Mouse (Mus musculus) monocyte, adult 2 months (primary cell): Measurements from ENCODE around the gene Nrm.
"Not testable (repeated sequence)": the region's sequence is repeated elsewhere in the genome, so short reads cannot be mapped to it uniquely, and the experiment has no call there.

Experiments
- DNase-seq, 2 experiments: peaks; one replicate each; pipeline ENCODE4 v3.0.0; 2022; ENCODE audit warnings: low spot score in 2 of 2, low read depth in 1 of 2

The Nrm gene

DNA sequence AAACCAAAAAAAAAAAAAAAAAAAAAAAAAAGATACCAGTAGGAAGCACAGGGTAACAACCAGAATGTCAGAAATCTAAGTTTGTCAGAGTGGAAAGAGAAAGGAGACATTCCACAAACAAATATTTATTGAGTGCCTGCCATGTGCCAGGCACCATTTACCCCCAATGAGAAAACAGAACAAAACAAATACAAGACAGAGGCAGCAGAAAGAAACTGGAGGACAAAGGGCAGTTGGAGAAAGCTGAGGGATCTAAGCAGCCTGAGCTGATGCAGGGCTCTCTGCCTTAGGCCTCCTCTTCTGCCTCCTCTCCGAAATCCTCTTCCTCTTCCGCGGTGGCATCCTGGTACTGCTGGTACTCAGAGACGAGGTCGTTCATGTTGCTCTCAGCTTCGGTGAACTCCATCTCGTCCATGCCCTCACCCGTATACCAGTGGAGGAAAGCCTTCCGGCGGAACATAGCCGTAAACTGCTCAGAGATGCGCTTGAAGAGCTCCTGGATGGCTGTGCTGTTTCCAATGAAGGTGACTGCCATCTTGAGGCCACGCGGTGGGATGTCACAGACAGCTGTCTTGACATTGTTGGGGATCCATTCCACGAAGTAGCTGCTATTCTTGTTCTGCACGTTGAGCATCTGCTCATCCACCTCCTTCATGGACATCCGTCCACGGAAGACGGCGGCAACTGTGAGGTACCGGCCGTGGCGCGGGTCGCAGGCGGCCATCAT is 26.3 kb upstream of the Nrm start:
- DNase-seq, result no peak

DNA sequence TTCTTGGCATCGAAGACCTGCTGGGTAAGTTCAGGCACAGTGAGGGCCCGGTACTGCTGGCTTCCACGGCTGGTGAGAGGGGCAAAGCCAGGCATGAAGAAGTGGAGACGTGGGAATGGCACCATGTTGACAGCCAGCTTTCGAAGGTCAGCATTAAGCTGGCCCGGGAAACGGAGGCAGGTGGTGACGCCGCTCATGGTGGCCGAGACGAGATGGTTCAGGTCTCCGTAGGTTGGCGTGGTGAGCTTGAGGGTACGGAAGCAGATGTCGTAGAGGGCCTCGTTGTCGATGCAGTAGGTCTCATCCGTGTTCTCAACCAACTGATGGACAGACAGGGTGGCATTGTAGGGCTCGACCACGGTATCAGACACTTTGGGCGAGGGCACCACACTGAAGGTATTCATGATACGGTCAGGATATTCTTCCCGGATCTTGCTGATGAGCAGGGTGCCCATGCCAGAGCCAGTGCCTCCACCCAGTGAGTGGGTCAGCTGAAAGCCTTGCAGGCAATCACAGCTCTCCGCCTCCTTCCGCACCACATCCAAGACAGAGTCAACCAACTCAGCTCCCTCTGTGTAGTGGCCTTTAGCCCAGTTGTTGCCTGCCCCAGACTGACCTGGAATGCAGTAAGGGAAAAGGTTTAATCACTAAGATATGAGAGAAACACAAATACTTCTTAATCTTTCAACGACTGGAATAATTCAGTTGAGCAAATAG is 25.5 kb upstream of the Nrm start:
- no peak for DNase-seq

DNA sequence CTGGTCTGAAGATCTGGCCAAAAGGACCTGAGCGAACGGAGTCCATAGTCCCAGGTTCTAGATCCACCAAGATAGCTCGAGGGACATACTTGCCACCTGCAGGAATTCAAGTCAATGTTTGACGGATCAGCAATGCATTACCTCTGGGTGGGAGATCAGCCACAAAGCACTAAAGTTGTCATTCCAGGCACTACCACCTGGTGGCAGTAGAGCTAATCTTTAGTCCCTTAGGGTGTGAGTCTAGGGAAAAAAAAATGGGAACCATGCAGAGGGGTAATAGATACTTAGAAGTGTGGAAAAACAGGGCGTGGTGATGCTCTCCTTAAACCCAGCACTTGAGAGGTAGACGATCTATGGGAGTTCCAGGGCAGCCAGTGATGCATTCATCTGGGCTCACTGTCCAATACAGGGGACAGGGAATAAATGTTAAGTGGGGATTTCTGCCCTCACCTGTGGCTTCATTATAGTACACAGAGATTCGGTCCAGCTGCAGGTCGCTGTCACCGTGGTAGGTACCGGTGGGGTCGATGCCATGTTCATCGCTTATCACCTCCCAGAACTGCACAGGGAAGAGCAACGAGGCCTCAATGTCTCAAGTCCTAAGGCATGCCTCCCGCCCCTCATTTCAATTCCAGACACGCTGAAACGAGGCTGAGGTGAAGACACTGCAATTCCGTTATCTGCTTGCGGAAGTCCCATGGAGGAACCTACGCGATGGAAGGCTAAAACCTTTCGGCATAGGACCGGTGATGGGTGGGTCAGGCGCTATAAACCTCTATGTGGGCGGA is 24.7 kb upstream of the Nrm start:
- DNase-seq, result peak in 1 of 2 experiments; percentile 69

DNA sequence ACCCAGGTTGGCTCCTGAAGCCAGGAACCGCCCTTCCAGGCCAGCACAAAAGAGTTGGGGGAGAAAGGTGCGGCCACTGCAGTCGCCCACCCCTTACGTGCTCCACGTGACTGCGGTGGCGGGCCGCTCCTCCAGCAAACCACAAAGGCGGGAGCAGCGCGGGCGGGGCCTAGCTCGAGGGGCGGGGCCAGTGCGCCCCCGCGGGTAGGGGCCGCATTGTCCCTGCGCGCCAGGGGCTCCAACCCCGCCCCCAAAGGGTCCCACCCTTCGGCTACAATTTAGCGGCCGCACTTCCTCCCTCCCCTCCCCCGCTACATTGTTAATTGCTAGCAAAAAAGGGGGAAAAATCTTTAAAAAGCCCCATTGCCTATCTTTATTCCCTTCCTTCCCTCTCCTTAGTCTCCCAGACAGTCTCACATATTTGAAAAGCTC is 24.1 kb upstream of the Nrm start:
- DNase-seq, result no peak

DNA sequence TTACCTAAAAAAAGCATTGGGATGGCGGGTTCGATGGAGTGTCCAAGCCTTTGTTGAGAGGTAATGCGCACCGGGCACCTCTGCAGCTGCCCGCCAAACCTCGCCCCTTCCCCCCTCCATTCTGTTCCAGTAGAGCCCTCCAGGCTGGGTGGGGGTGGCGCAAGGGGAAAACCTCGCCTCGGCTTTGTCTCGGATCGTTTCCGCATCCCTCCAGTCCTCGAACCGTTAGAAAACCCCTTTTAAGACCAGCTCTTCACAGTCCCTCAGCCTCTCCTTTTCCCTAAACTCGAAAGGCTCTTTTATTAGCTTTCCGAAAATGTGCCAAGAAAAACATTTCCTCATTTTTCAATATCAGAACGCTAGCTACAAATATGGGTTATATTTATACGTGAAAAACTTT is 23.6 kb upstream of the Nrm start:
- DNase-seq, result no peak

DNA sequence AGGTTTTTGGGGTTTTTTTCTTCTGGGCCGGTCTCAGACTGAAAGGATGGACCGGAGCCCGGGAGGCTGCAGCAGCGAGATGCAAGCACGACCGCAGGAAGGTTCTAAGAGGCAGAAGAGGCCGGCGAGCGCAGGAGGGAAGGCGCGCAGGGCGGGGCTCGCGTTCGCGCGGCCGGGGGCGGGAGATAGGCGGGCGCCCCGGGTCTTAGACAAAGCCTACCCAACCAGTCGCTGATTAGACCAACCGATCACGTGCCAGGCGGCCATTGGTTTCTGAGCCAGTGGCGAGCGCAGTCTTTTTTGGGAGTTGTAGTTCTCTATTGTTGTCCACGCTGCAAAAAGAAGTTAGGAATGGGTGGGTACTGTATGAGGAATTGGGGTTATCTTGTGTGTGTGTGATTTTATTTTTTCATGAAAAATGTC is 23.0 kb upstream of the Nrm start, which contains the start of gene Tubb5:
Gene Tubb5 (minus strand): TSS at position 185 of the 423 bp plus-strand sequence.
- peak; percentile 85 for DNase-seq

DNA sequence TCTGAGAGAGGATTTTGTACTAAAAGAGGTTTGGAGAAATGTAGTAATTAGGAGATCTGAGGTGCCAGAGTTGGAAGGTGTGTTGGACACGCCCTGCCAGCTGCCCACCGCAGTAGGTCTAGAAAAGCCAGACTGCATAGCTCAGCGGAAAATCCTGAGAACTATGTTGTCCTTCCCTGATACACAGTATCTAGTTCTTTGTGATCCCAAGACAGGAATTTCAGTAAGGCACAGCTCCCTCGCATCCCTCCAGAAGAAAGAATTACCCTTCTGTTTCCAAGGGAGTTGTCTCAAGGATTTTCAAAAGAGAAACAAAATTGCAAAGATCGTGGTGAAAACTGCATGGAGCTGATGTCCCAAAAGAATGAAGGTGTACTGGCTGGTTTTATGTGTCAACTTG is 22.5 kb upstream of the Nrm start:
- DNase-seq, result no peak

DNA sequence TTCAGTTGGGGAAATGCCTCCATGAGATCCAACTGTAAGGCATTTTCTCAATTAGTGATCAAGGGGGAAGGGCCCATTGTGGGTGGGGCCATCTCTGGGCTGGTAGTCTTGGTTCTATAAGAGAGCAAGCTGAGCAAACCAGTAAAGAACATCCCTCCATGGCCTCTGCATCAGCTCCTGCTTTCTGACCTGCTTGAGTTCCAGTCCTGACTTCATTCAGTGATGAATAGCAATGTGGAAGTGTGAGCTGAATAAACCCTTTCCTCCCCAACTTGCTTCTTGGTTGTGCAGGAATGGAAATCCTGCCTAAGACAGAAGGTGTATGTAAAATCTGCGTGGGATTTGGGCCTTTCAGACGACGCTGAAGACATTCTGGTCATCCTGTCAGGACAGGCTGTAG is 22.1 kb upstream of the Nrm start:
- DNase-seq, result not testable (repeated sequence)

DNA sequence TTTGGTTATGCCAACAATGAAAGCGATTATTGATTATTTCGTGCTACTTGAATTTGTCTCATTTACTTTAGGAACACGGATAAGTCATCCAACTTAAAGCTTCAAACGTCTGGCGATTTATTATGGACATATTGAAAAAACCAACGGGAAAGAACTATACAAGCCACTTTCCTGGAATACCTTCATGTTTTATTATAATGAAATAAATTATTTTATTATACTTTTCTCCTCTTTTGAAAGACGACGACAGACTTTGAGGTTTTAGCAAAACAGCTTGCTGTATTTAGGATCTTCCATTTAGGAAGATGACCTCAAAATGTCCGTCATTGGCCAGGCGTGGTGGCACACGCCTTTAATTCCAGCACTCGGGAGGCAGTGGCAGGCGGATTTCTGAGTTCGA is 20.6 kb upstream of the Nrm start:
- no peak for DNase-seq

DNA sequence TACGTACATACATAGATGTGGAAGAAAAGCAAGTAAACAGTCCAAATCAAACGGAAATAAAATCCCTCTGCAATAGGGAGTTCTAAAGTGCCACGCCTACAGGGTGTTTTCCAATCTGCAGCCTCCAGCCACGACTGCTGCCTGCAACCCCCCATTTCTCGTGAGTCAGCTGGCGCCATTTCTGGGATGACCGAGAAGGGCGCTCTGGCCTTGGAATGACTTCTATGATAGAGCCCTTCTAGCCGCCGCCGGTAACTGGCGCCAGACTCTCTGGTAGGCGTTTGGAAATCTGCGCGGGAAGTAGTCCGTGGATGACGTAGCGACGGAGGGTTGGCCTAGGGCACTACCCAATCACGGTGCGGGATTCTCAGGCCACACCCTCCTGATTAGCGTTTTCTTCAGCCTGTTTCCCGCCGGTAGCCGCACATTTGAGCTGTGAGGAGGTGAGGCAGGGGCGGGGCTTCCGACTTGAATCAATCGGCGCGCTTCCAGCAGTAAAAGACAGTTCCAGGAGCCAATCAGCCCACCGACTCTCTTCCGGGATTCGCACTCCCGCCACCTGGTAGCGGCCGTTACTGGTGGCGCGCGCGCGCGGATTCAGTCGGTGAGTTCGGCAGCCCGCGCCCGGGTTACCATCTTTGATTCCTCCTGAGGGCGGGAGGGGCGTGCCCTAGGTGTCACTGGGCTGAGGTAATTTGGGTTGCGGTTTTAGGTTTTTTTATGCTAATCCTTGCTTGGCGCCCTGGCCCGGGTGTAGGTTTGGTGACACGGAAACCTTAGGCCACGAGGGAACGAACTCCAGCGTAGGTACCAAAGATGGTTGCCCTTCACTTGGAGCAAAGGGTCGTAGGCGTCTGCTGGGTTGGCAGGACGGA is 19.8 kb upstream of the Nrm start, which contains the start of gene Mdc1:
Gene Mdc1 (plus strand): TSS at position 440 of the 875 bp plus-strand sequence.
- DNase-seq, result peak; percentile 99

DNA sequence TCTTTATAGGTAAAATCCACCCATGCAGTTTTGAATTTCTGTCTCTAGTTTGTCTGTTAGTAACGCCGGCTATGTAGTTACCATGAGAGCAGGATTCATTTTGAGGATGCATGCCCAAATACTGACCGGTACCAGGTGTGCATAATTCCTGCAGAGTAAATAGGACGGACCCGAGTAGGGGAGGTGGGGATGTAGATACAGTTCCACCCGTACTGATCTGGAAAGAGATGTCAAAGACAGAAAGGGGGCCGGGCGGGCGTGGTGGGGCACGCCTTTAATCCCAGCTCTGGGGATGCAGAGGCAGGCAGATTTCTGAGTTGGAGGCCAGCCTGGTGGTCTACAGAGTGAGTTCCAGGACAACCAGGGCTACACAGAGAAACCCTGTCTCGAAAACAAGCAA is 19.1 kb upstream of the Nrm start:
- no peak for DNase-seq

DNA sequence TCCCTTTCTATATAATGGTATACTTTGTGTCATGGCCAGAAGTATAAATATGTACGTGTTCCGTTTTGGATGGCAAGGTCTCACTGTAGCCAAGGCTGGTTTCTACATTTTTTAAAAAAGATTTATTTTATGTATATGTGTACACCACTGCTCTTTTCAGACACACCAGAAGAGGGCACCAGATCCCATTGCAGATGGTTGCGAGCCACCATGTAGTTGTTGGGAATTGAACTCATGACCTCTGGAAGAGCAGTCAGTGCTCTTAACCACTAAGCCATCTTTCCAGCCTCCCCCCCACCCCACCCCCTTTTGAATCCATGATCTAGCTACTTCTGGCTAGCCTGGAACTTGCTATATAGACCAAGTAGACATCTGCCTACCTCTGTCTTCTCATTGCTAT is 17.6 kb upstream of the Nrm start:
- DNase-seq, result no peak

DNA sequence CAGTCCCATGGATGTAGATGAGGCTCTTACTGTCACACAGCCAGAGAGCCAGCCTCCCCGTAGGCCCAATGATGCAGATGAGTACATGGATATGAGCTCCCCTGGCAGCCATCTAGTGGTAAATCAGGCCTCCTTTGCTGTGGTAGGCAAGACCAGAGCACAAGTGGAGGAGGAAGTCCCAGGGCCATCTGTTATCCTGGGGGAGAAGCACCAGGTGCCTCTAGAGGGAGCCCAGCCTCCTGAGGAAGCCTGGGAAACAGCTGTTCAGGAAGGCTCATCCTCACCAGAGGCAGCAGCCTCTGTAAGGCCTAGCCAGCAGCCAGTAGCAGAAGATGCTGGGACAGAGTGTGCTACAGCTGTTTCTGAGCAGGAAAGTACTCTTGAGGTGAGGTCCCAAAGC is 13.0 kb upstream of the Nrm start:
- no peak for DNase-seq

DNA sequence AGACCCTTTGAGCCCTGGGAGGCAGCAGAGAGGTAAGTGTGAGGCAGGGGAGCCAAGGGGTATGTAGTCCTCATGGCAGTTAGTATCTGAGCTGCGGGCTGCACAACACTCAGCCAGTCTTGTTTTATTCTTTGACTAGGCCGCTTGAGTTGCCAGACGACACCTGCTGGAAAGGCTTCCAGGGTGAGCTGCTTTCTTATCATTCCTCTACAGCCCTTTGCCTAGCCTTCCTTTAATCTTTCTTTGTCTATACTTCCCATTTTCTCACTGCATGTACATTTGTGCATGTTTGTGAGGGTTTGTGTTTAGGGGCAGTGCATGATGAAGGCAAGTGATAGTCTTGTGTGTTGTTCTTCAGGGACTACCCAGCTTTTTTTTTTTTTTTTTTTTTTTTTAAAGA is 10.1 kb upstream of the Nrm start:
- DNase-seq, result no peak

DNA sequence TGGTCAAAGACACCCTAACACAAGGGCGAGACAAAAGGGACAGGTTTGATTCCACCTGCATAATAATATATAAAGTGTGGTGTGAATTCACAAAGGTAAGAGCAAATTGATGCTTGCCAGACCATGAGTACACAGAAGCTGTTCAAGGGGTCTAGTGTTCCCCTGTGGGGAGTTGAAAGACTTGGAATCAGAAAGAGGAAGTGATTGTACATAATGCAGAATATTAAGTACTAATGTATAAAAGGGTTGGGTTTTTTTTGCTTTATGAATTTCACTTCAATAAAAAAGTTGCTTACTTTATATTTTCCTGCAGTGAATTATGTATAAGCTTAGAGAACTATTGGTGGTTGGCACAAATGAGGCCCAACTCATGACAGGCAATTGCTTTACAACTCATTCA is 1.7 kb upstream of the Nrm start:
- DNase-seq, result no peak

DNA sequence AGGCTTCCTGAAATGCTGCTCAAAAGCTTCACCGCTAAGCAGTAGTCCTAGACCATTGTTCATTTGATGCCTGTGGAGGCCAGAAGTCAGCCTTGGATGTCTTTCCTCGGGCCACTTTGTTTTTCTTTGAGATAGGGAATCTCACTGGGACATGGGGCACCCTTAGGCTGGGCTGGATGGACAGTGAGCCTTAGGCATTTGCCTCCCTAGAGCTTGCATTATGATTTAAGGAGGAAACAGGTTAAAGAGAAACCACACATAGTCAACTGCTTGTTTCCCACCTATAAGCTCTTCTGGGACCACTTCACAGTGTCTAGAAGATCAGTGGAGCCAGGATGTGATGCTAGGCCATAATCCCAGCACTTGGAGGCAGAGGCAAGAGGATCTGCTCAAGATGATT is 1.3 kb upstream of the Nrm start:
- DNase-seq, result no peak

DNA sequence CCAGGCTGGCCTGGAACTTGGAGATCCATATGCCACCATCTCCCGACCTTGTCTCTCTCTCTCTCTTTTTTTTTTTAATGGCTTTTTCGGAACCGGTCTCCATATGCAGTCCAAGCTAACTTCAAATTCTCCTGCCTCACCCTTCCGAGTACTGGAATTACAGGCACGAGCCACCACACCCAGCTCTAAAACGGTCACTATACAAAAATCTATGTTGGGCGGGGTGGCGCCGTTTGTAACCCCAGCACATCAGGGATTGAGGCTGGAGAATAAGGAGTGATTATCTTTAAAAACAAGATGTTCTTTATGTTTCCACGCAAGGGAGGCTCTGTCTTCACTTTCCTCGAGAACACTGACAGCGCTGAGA is 304 bp upstream of the Nrm start:
- DNase-seq, result no peak

DNA sequence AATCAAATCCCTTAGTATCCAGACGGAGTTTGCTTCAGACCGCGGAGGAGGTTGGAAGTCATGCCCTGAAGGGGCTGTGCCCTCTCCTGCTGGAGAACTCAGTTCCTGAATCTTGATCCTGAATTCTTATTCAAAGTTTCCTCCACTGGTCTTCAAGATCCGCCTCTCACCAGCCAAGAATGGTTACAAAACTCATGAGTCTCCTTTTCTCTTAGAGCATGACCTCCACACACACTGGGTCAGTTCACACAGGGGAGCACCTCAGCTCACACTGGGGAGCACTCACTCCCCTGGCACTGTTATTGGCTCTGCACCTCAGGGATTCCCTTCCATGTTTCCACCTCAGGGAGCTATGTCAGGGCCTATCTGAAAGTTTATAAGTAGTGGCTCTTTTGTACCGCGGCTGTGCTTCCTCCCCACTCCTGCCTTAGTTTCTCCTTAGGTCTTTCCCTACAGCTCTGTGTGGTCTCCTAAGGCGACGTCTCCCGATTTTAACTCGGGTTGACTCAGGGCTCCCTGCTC is 3.8 kb downstream of the Nrm start:
- DNase-seq, result no peak

DNA sequence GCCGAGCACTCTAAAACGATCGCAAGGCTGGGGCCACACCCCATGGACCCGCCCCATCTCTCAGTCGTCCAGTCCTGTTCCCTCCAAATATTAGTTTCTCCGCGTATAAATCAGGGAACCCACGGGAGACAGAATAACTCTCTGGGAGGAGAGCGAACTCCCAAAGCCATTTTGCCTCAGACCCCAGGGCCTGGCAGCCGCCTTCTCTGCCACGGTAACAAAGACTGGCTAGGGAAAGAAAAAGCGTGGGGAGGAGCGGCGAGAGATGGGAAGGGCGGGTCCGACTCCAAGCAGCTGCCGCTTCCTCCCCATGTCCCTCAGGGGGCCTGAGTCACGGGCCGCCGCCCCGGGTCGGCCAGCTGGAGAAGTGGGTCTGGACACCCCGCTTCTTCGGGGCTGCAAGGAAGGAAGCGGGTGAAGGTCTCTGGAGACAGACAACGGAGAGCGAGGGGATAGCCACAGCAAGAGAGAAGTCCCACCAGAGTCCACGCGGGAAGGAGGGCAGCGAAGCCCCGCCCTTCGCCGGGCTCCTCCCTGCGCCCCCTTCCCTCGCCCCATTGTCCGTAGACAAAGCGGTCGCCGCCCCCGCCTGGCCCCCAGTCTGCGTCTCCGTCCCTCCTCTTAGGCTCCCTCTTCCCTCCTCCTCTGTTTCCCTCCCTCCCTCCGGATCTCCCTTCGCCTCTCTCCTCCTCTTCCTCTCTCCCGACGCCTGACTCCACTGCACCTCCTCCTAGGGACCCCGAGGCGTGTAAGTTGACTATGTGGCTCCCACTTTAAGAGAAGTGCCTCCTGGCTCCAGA is 4.6 kb downstream of the Nrm start, which contains the start of gene Ppp1r18:
Gene Ppp1r18 (plus strand): TSS at position 113 of the 800 bp plus-strand sequence.
- DNase-seq, result no peak
